ENCODE assay signal across 8 mouse cellular contexts in genomic region chr5:115632358-115632714, GRCm38 (mm10). TPM values are rescaled to one million over a fixed set of nuclear protein-coding genes. Genes with fewer than 3 reads are reported as not detected.
DNase-seq lines count a peak whose midpoint lies in the region; ATAC-seq lines count a peak whose summit lies in the region.

No protein-coding gene starts in this region.

- H3K4me3 ChIP-seq in erythroblast, embryonic 14.5 days (replicated peaks): peak overlapping the region; percentile 74
- H3K4me3 ChIP-seq in intestine, embryonic 15.5 days (replicated peaks): peak overlapping the region; percentile 86
- peak overlapping the region; percentile 74 for H3K4me3 ChIP-seq in stomach, embryonic 14.5 days (ENCODE audit: low read depth, low read length)

- no peaks in the 10 kb centered on the region for H3K9me3 ChIP-seq in erythroblast, embryonic 14.5 days (ENCODE audit: control insufficient read depth, low read length)
- no peaks in the 10 kb centered on the region for H3K9me3 ChIP-seq in intestine, embryonic 15.5 days
- H3K9me3 ChIP-seq in stomach, embryonic 14.5 days (ENCODE audit: control insufficient read depth, low read depth, low read length): no peaks in the 10 kb centered on the region

- ATAC-seq in intestine, embryonic 15.5 days: 0 out of 2 replicates have a peak, but pooled peaks have one; percentile 6
- ATAC-seq in stomach, embryonic 14.5 days (ENCODE audit: insufficient number of reproducible peaks, insufficient read depth, low FRiP score, low read depth): no peak; the same call in 1 of the 2 replicates
- ATAC-seq in granulocyte monocyte progenitor cell, adult 5-6 weeks (replicated peaks; ENCODE audit: poor library complexity, severe bottlenecking): no peak

- peaks cover 86% of the 10 kb centered on the region for H3K4me1 ChIP-seq in erythroblast, embryonic 14.5 days (ENCODE audit: control insufficient read depth)
- H3K4me1 ChIP-seq in intestine, embryonic 15.5 days (replicated peaks): peaks cover 24% of the 10 kb centered on the region; the same call in 1 of the 2 replicates
- H3K4me1 ChIP-seq in stomach, embryonic 14.5 days (ENCODE audit: control insufficient read depth, insufficient read depth, low read length): peaks cover 24% of the 10 kb centered on the region; the same call in 1 of the 2 replicates

- WGBS in intestine, embryonic 15.5 days: 2% methylated on average over 30 of the region's 30 CpGs
- 2% methylated on average over 29 of the region's 30 CpGs for WGBS in stomach, embryonic 14.5 days

- H3K4me2 ChIP-seq in intestine, embryonic 15.5 days (replicated peaks): peak overlapping the region; percentile 79
- H3K4me2 ChIP-seq in stomach, embryonic 14.5 days (replicated peaks; ENCODE audit: low read depth, low read length): peak overlapping the region; percentile 84

- H3K9ac ChIP-seq in intestine, embryonic 15.5 days: peak overlapping the region; percentile 87
- peak overlapping the region; percentile 90 for H3K9ac ChIP-seq in stomach, embryonic 14.5 days (replicated peaks; ENCODE audit: low read depth, low read length)

- H3K27ac ChIP-seq in intestine, embryonic 15.5 days: peak overlapping the region; percentile 86
- H3K27ac ChIP-seq in stomach, embryonic 14.5 days (ENCODE audit: low read length): peak overlapping the region; percentile 52; the same call in 1 of the 2 replicates

- H3K36me3 ChIP-seq in erythroblast, embryonic 14.5 days (ENCODE audit: control insufficient read depth): peaks cover 66% of the 10 kb centered on the region
- H3K36me3 ChIP-seq in intestine, embryonic 15.5 days: no peaks in the 10 kb centered on the region
- H3K36me3 ChIP-seq in stomach, embryonic 14.5 days (ENCODE audit: control insufficient read depth, insufficient read depth, low read length): no peaks in the 10 kb centered on the region

- DNase-seq in ovary, postnatal 14 days (ENCODE audit: low spot score): peak; percentile 33
- DNase-seq in ovary, adult 18-20 months (ENCODE audit: low spot score): no peak
- peak; percentile 51 to 59 for DNase-seq in adrenal gland, postnatal 36 days
- DNase-seq in lung, postnatal 14 days: peak; percentile 22

- H3K27me3 ChIP-seq in erythroblast, embryonic 14.5 days (ENCODE audit: control insufficient read depth): no peaks in the 10 kb centered on the region
- no peaks in the 10 kb centered on the region for H3K27me3 ChIP-seq in intestine, embryonic 15.5 days (replicated peaks)
- no peaks in the 10 kb centered on the region for H3K27me3 ChIP-seq in stomach, embryonic 14.5 days (ENCODE audit: control insufficient read depth, insufficient read depth, low read length)

RNA-seq across cellular contexts. Expression of gene Rab35, which starts 0.6 kb away (rescaled TPM):
- 10 to 100 TPM; 62.9 to 68.8 TPM for total RNA-seq in adrenal gland, postnatal 36 days (2021)
- 7.6 and 8.7 TPM in 2 replicates for polyA plus RNA-seq in erythroblast, embryonic 14.5 days (2012)
- 16.3 and 16.5 TPM in 2 replicates for polyA plus RNA-seq in intestine, embryonic 15.5 days (2015; fragmentation: Nextera tagmentation; extraction: Ambion mirVana)
- 12.7 and 14.7 TPM in 2 replicates for polyA plus RNA-seq in stomach, embryonic 14.5 days (2014; fragmentation: Nextera tagmentation; extraction: Ambion mirVana)
- total RNA-seq in granulocyte monocyte progenitor cell, adult 5-6 weeks (2014; fragmentation: Nextera tagmentation): 30.5 and 41.8 TPM in 2 replicates
- total RNA-seq in granulocyte monocyte progenitor cell, adult 5-6 weeks (2017): 22.7 and 23.9 TPM in 2 replicates
